Mouse (Mus musculus) lung, adult 2 months (tissue): Measurements from ENCODE around the gene Arhgap6. TPM values are rescaled to one million over a fixed set of nuclear protein-coding genes. Genes with fewer than 3 reads are reported as not detected.

Source experiments
- DNase-seq: peaks from one replicate; pipeline ENCODE4 v3.0.0; 2022
- H3K4me1 ChIP-seq: fragments of 200-500 bp; 2 replicates; pipeline ENCODE4 v1.6.1; 2011; ENCODE audit warnings: low read length; ENCODE audit not compliant: control insufficient read depth, insufficient read depth
- H3K4me3 ChIP-seq: fragments of 200-500 bp; replicated peaks from 2 replicates; pipeline ENCODE3; 2011; ENCODE audit warnings: low read depth, mild to moderate bottlenecking, control low read depth, low read length; ENCODE audit errors: extremely low read depth
- CTCF ChIP-seq: fragments of 200-500 bp; IDR thresholded peaks from 2 replicates; pipeline ENCODE4 v1.5.1; 2011; ENCODE audit warnings: mild to moderate bottlenecking, low read length, control low read depth; ENCODE audit not compliant: insufficient read depth
- POLR2A ChIP-seq: fragments of 200-500 bp; IDR thresholded peaks from 2 replicates; pipeline ENCODE4 v1.6.1; 2011; ENCODE audit warnings: low read depth, mild to moderate bottlenecking, control low read depth, low read length, borderline replicate concordance; ENCODE audit errors: extremely low read depth
- WGBS: fragments of 180-500 bp; shearing (Covaris S2); methylation state at CpG from one replicate; pipeline ENCODE4 v1.1.7; 2018; 5-methylcytosine and 5-hydroxymethylcytosine counted together
- polyA plus RNA-seq: library from polyadenylated mRNA; depleted of rRNA; stranded (reverse); fragments of >200 nt; gene quantifications from 2 replicates; pipeline ENCODE4 v1.2.3, GENCODE M21; 2012

The Arhgap6 gene
- polyA plus RNA-seq, 1 experiment, result 8.4 TPM

DNA sequence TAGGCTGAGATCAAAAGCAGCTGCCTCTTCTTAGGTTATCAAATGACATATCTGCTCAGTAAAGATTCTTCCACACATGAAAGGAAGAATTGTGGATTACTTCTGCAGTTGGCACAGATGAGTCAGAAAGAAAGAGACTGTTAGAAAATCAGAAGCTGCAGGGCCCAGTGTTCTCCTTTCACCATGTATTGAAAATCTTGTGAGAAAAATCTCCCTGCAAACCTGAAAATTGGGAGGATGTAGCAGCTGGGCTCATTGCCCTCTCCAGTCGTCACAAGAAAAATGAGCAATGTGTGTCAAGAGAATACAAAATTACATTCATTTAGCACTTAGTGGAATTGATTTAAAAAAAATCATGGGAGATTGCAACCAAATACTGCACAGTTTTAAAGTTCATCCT lies 180.5 kb downstream of the Arhgap6 start:
- Histone ChIP-seq H3K4me1 (no peaks in the 10 kb centered on the region), H3K4me3 (no peak overlapping the region)
- no peak for TF ChIP-seq POLR2A
- TF ChIP-seq CTCF, result no peak
- no peak for DNase-seq
- WGBS, result 54% methylated on average over 1 of the region's 1 CpGs

DNA sequence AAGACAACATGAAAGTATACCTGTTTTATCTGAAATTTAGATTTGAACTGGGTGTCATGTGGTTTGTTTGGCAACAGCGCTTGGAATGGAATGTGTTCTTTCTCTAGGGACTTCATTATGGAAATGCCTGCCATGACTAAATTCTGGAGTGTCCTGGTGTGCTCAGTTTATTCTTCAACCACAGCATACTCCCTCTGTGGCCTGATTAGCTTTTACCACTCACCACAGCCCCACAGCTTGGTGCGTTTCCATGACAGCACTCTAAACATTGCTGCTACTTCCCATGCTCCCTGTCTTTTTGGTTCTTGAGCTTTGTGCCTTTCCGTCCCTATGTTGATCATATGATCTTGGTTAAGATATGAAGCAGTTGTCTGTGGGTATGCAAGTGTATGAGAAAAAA lies 182.9 kb downstream of the Arhgap6 start:
- no peak for DNase-seq
- Histone ChIP-seq H3K4me1 (no peaks in the 10 kb centered on the region), H3K4me3 (no peak overlapping the region)
- WGBS, result 56% methylated on average over 3 of the region's 3 CpGs
- TF ChIP-seq POLR2A (no peak), CTCF (no peak)

DNA sequence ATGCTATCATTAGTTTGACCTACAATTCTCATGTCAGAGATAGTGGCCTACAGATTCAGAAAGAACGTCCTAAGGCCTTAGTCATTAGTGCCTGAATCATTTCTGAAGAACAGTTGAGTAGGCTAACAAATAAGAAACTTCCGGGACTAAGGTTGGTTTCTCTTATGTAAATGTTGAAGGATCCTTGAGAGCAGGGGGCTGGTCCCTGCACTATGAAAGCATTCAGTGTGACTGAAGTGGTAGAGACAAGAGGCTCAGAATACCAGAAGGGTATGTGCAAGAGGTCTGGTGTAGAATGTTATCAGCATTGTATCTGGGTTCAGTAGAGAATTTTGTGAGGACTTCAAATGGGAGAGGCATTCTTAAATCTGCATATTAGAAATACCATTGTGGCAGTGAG lies 185.5 kb downstream of the Arhgap6 start:
- WGBS, result 58% methylated on average over 2 of the region's 2 CpGs
- TF ChIP-seq CTCF, result no peak
- TF ChIP-seq POLR2A, result no peak
- DNase-seq, result peak; percentile 4

DNA sequence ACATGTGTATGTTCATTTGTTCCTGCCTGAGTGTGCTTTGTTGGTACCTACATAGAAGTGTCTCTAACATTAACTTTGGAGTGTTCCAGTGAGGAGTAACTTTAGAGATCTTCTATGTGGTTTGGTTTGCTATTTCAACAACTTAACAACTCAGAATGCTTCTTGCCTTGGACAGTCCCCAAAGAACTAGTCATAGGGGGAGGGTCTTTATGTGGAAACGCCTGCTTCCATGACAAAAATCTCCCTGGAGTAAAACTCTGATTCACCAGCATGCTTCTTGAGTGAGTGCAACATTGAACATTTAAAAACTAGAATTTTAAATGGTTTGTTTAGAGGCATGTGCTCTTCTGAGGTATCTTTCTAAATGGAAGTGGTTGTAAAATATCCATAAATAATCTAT lies 212.2 kb downstream of the Arhgap6 start:
- 34% methylated on average over 1 of the region's 1 CpGs for WGBS
- no peak for TF ChIP-seq POLR2A
- no peak for TF ChIP-seq CTCF
- no peak overlapping the region for H3K4me3 ChIP-seq
- no peak for DNase-seq
- no peaks in the 10 kb centered on the region for H3K4me1 ChIP-seq

More for the DNA sequence above, 185.5 kb downstream of the Arhgap6 start:
- H3K4me3 ChIP-seq, result no peak overlapping the region
- H3K4me1 ChIP-seq, result no peaks in the 10 kb centered on the region

DNA sequence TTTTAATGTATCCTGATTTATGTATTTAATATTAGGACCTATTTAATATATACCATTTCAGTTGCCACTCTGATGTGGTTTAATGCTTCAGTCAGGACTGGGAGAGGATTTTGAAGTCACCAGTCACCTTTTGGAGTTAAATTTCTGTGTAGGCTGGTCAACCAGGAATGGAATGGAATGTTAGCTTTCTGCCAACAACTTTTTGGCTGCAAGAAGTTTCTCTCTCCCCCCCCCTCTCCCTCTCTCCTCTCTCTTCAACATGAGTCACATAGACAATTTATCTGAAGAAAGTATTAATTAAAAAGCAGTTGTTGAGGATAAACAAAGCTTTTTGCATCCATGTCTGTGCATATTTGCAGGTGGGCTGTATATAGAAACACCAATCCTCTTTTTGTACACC lies 217.8 kb downstream of the Arhgap6 start:
- no peak for DNase-seq
- TF ChIP-seq POLR2A (no peak), CTCF (no peak)
- no peaks in the 10 kb centered on the region for H3K4me1 ChIP-seq
- no peak overlapping the region for H3K4me3 ChIP-seq

DNA sequence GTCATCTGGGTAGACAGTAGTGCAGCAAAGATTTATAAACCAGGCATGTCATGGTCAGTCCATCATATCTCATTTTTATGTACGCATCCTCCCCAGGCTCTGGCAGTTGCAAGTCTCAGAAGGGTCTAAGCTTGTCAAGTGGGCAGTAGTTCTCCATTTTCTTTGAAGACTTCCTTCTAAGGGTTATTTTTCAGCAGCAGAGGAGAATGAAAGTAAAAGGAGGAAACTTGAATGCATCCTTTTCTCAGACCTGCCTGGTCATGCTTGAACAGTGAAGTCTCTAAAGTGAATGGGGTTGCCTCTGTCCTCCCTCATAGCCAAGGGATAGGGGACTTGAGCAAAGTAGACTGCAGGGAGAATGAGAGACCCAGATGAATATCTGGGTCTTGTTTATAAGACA lies 239.5 kb downstream of the Arhgap6 start:
- no peak overlapping the region for H3K4me3 ChIP-seq
- 90% methylated on average over 1 of the region's 1 CpGs for WGBS
- H3K4me1 ChIP-seq, result peaks cover 2% of the 10 kb centered on the region; the same call in 1 of the 2 replicates
- no peak for DNase-seq
- no peak for TF ChIP-seq POLR2A
- TF ChIP-seq CTCF, result no peak

DNA sequence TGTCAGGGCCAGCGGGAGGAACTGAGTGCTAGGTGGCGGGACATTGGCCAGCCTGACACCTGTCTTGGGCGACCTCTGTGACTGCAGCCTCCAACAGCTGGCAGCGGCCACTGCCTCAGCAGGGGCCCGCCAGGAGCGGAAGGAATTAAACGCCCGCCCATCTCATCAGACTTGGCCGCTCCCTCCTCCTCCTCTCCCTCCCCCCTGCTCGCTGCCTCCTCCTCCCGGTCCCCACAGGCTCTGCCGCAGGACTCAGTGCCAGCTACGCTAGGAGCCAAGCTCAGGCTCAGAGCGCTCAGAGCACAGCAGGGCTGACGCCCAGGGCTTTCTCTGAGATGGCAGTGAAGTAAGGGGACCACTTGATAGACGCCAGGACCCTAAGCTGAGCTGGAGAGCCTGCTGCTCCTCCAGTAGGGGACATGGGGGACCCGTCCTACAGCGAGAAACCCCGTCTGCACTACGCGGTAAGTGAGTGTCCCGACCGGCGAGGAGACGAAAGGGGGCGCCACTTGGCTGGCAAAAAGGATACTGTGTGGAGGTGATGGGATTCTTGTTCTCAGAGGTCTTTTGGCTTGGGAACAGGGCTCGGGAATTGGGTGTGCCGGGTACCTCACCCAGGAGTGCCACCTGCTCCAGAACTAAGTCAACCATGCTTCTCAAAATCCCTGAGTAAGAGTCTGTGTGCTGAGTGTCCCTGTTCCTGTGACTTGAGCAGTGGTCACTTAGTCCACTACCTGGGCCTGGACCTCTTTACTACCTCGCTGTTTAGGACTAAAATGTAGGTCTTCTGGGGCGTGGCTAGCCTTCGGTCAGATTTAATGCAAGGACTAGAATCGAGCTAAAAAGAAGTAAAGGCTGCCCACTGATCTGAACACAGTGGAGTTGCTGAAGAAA lies 241.8 kb downstream of the Arhgap6 start:
- DNase-seq, result peak; percentile 77
- WGBS, result 27% methylated on average over 32 of the region's 32 CpGs
- Histone ChIP-seq H3K4me3 (peak overlapping the region; percentile 95), H3K4me1 (peaks cover 2% of the 10 kb centered on the region; the same call in 1 of the 2 replicates)
- peak; percentile 7; the same call in 1 of the 2 replicates for TF ChIP-seq CTCF
- peak; percentile 74; the same call in 1 of the 2 replicates for TF ChIP-seq POLR2A

DNA sequence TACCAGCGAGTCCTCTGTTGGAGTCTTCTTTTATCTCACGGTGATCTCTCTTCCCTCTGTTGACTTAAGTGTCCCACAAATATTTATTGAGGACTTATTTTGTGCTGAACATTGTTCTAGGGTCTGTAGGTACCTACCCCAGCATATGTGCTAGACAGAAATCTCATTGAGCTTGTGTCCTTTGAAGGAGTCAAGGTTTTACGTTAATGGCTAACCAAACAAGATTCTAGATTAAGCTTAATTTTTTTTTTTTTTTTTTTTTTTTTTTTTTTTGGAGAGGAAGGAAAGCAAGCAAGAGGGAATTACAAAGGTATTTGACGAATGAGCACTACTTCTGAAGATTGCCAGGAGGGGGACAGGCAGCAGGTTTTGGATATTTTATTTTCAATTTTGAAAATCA lies 242.5 kb downstream of the Arhgap6 start:
- H3K4me3 ChIP-seq, result peak overlapping the region; percentile 47

DNA sequence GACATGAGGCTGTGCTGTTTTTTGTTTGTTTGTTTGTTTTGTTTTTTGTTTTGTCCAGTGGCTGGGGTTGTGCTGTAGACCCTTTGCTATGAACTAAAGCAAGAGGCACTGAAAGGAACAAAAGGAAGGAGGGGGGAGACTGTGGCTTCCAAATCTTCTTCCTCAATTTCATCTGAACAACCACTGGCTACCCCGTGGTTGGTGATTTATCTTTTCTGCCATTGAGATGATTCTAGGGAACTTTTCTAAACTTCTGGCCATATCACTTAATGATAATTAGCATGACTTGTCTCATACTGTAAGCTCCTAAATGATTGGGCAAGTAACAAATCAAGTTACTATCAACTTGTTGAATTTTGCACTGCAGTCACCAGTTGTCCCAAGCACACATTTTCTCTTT lies 249.0 kb downstream of the Arhgap6 start:
- H3K4me1 ChIP-seq, result no peaks in the 10 kb centered on the region
- no peak overlapping the region for H3K4me3 ChIP-seq
- WGBS, result 51% methylated on average over 1 of the region's 1 CpGs
- DNase-seq, result no peak
- TF ChIP-seq CTCF (no peak), POLR2A (no peak)

More for the DNA sequence above, 242.5 kb downstream of the Arhgap6 start:
- H3K4me1 ChIP-seq, result peaks cover 2% of the 10 kb centered on the region; the same call in 1 of the 2 replicates
- DNase-seq, result no peak
- 37% methylated on average over 4 of the region's 4 CpGs for WGBS
- TF ChIP-seq POLR2A, result no peak
- TF ChIP-seq CTCF, result no peak

DNA sequence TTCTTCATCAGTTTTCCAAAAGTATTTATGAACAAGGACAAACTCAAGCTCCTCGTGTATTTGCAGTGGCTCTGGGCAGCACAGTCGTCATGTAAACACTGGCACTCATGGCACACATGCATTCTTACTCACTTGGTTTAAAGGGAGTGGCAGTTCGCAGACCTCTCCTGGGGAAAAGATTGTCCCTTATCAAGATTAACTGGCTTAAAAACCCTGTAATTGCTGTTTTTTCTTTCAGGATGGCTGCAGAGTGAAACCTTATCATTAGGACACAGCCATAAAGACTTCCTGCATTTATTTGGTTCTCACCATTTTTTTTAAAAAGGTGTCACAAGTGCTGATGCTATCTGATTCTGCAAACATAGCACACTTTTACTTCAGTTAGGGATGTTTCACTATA lies 252.7 kb downstream of the Arhgap6 start:
- DNase-seq, result no peak
- WGBS, result 46% methylated on average over 3 of the region's 3 CpGs
- no peak overlapping the region for H3K4me3 ChIP-seq
- no peaks in the 10 kb centered on the region for H3K4me1 ChIP-seq
- TF ChIP-seq POLR2A, result no peak
- TF ChIP-seq CTCF, result no peak

DNA sequence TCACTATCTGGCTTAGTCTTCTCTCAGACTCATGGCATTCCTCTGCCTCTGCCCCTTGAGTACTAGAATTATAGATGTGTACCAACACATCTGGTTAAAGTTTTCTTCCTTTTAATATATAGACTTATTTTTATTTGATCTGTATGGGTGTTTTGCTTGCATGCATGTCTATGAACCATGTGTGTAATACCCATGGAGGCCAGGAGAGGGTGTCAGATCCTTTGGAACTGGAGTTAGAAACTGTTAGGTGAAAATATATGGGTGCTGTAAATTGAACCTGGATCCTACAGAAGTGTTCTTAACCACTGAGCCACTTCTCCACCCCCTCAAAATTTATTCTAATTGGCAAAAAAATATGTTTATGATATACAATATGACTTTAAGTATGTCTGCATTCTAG lies 254.7 kb downstream of the Arhgap6 start:
- no peak overlapping the region for H3K4me3 ChIP-seq
- DNase-seq, result no peak
- no peak for TF ChIP-seq POLR2A
- no peak for TF ChIP-seq CTCF
- H3K4me1 ChIP-seq, result no peaks in the 10 kb centered on the region; the same call in 1 of the 2 replicates
